Mouse (Mus musculus): ENCODE measurements at regions not wholly inside any gene's neighbourhood (a gene's known extent, or its start where the extent isn't known, plus 50 kb on each side); places are given as distances from the start of the nearest gene placed in this dataset.

- TF ChIP-seq POLR2A (IDR thresholded peaks at IDR 0.05; ENCODE audit: borderline replicate concordance, insufficient read depth, low read length) (no peak), CTCF (IDR thresholded peaks at IDR 0.05; ENCODE audit: borderline replicate concordance, insufficient read depth, low read depth, low read length) (no peak)
Observed at GRCm38 (mm10) chr3:35097766-35098165, 447.6 kb downstream of the Sox2 start.
